Mouse (Mus musculus): ENCODE data around the gene Fam205c. TPM values are rescaled to one million over a fixed set of nuclear protein-coding genes. Genes with fewer than 3 reads are reported as not detected.

Gene Fam205c
- under 1 TPM; 0.49 to 0.86 TPM for total RNA-seq (2021)
- long read RNA-seq, experiment 1 = 0 reads
- long read RNA-seq, experiment 2, partial matches to known transcripts = 0 of 2 reads
- long read RNA-seq, experiment 2, other reads (novel, unspliced or antisense) = 2 of 2 reads

DNA sequence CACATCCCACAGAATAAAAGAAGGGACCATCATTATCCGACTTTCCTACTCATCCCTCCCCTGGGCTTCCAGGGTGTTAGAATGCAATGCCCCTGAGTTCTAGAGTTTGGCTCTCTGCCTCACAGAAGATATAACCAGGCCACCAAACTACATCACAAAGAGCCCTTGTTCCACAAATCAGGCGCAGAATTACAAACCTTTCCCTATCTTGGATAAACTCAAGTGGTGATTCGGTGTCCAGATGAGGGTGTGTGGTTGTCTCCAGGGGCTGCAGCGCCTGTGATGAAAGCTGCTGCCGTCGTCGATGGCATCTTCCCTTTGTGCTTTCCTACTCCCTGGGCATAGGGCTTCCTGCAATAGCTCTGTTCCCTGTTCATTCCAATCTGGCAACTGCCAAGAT is at the start of gene Fam205c:
Gene Fam205c (minus strand): TSS at position 101 of the 400 bp plus-strand sequence.
- DNase-seq = no peak
- intact Hi-C loops (cut with DNase I; ENCODE audit: low total_unique reads) = no loop called here

GRCm38 (mm10) chr4:42922461-42922860 is 48.4 kb upstream of the Fam205c start:
- no peak for DNase-seq
- intact Hi-C loops (cut with DNase I; ENCODE audit: low total_unique reads) = loop anchor here (5.0 kb wide), 1 partner anchor 35 kb away; no protein-coding TSS in a partner anchor

DNA sequence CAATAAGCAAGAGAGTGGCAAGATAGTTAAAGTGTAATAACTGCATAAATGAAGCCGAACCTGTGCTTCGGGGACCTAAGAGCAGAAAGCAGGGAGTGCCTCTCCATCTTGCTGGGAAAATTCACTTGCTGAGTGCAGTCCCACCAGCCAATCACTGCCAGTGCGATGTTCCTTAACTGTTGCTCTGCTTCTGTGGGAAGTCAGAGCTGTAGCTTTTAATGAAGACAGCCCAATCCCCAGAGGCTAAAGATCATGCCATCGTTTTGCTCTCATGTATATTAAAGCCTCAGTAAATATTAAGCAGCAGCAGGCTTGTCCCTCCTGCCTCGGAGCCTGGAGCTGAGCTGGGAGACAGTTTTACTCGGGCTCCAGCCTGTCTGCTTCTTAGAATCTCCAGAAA is 48.0 kb upstream of the Fam205c start:
- intact Hi-C loops (cut with DNase I; ENCODE audit: low total_unique reads) = loop anchor here (5.0 kb wide), 1 partner anchor 35 kb away; no protein-coding TSS in a partner anchor

DNA sequence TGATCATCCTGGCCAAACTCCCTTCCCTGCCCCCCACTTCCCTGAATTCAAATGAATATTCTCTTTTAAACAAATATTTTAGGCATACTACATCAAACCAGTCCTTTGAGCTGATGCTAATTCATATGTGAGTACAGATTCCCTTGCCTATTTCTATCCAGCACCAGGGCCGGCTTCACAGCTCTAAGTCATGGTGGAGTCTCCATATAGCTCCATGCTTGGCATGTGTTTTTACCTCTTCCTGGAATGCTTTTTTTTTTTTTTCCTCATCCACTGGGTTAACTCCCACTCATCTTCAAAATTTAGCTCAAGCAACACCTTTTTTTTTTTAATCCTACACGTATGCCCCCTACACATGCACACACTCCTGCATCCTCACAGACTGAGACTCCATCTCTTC is 47.5 kb upstream of the Fam205c start:
- DNase-seq = no peak
- intact Hi-C loops (cut with DNase I; ENCODE audit: low total_unique reads) = loop anchor here (5.0 kb wide), 1 partner anchor 34 kb away; no protein-coding TSS in a partner anchor

More for the DNA sequence above, 48.0 kb upstream of the Fam205c start:
- DNase-seq = no peak

- intact Hi-C loops (cut with DNase I; ENCODE audit: low total_unique reads) = loop anchor here (5.0 kb wide), 1 partner anchor 33 kb away; no protein-coding TSS in a partner anchor
Measured at GRCm38 (mm10) chr4:42920726-42921125, 46.7 kb upstream of the Fam205c start.

DNA sequence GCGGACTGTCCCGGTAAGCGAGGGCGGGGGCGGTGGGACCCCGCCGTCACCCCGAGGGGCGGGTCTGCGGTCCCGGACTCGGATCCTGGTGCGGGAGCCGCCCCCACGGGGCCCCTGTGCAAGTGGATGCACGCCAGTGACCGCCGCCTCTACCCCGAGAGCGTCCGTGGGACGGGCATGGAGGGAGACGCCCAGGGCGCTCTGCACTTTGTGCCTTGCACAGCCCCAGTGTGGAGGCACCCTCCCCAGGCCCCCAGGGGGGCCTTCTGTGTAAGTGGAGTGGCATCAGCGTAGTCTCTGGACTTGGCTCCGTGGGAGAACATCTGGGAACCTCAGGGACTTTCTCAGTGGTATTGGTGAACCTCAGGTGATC is 43.4 kb upstream of the Fam205c start:
- intact Hi-C loops (cut with DNase I; ENCODE audit: low total_unique reads) = no loop called here
- no peak for DNase-seq

More at GRCm38 (mm10) chr4:42920726-42921125, 46.7 kb upstream of the Fam205c start:
- no peak for DNase-seq

GRCm38 (mm10) chr4:42916617-42917401 is 42.8 kb upstream of the Fam205c start, which contains the start of gene Phf24:
Gene Phf24 (plus strand): TSS chr4:42916660.
- DNase-seq = peak; percentile 22
- intact Hi-C loops (cut with DNase I; ENCODE audit: low total_unique reads) = no loop called here

- intact Hi-C loops (cut with DNase I; ENCODE audit: low total_unique reads) = no loop called here
- no peak for DNase-seq
Measured at GRCm38 (mm10) chr4:42915966-42916365, 41.9 kb upstream of the Fam205c start.

GRCm38 (mm10) chr4:42915311-42915710 is 41.3 kb upstream of the Fam205c start:
- intact Hi-C loops (cut with DNase I; ENCODE audit: low total_unique reads) = no loop called here
- DNase-seq = no peak

- intact Hi-C loops (cut with DNase I; ENCODE audit: low total_unique reads) = no loop called here
- DNase-seq = no peak
Measured at GRCm38 (mm10) chr4:42913391-42913790, 39.4 kb upstream of the Fam205c start.

DNA sequence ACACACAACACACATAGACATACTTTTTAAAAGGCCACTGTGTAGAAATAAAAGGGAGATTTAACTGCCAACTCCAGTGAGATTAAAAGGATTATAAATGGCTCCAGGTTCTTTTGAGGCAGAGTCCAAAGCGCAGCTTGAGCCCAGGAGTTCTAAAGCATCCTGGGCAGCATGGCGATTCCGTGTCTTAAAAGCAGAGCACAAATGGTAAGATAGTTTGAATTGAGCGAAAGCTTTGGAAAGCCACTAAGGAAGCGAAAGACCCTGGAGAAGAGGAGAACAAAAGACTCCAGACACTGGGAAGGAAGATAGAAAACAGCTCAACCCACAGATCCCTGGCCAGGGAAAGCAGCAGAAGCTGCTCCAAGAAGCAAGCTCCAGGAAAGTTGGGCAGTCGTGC is 30.9 kb upstream of the Fam205c start:
- no peak for DNase-seq
- intact Hi-C loops (cut with DNase I; ENCODE audit: low total_unique reads) = no loop called here

- intact Hi-C loops (cut with DNase I; ENCODE audit: low total_unique reads) = no loop called here
Measured at GRCm38 (mm10) chr4:42904523-42904922, 30.5 kb upstream of the Fam205c start.

DNA sequence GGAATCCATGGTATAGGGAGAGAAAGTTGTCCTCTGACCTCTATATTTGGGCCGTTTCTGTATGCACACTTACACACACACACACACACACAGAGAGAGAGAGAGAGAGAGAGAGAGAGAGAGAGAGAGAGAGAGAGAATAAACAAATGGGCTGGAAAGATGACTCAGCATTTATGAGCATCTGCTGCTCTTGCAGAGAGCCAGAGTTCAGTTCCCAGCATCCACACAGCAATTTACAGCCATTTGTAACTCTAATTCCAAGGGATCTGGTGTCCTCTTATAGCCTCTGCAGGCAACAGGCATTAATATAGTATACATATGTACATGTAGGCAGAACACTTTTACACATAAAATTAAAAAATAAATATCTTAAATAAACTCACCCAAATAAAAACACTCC is 29.9 kb upstream of the Fam205c start:
- intact Hi-C loops (cut with DNase I; ENCODE audit: low total_unique reads) = no loop called here
- DNase-seq = no peak

More at GRCm38 (mm10) chr4:42904523-42904922, 30.5 kb upstream of the Fam205c start:
- DNase-seq = no peak

GRCm38 (mm10) chr4:42902730-42903129 is 28.7 kb upstream of the Fam205c start:
- intact Hi-C loops (cut with DNase I; ENCODE audit: low total_unique reads) = no loop called here
- no peak for DNase-seq

- peak; percentile 8 for DNase-seq
- intact Hi-C loops (cut with DNase I; ENCODE audit: low total_unique reads) = no loop called here
Measured at GRCm38 (mm10) chr4:42902174-42902573, 28.1 kb upstream of the Fam205c start.

DNA sequence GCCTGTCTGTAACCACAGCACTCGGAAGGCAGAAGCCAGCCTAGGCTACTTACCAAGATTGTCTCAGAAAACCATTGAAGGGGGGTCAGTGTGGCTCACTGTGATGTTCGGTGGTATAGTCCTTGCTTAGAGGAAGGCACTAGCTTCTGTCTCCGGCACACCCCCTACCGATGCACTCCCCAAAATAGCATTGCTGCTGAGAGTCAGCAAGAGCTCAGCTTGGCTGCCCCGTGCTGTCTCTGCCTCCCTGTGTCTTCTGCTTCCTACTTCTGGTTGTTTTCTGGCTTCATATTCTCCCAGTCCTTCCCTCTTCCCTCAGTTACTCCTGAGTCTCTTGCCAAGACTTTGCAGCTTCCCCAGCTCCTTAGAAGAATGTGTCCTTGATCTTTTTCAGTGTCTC is 26.8 kb upstream of the Fam205c start:
- intact Hi-C loops (cut with DNase I; ENCODE audit: low total_unique reads) = no loop called here

GRCm38 (mm10) chr4:42898914-42899313 is 24.9 kb upstream of the Fam205c start:
- DNase-seq = no peak
- intact Hi-C loops (cut with DNase I; ENCODE audit: low total_unique reads) = no loop called here

More for the DNA sequence above, 26.8 kb upstream of the Fam205c start:
- DNase-seq = no peak

DNA sequence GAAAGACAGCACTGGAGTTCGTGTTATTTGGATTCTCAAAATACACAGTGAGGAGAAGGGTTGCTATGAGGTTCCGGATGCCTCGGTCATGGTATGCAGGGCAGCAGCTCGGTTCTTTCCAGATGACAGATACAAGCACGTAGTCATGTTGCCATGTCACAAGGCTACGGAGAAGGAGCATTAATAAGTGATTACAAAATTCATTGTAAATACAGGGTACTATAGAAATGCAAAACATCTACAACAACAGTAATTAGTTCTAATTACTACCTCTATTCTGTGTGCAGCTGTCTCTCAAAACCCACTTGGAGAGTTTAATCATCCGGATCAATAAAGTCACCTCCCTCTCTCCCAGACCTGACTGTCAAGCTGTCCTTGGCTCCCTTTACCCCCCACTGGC is 21.1 kb upstream of the Fam205c start:
- DNase-seq = no peak
- intact Hi-C loops (cut with DNase I; ENCODE audit: low total_unique reads) = no loop called here

DNA sequence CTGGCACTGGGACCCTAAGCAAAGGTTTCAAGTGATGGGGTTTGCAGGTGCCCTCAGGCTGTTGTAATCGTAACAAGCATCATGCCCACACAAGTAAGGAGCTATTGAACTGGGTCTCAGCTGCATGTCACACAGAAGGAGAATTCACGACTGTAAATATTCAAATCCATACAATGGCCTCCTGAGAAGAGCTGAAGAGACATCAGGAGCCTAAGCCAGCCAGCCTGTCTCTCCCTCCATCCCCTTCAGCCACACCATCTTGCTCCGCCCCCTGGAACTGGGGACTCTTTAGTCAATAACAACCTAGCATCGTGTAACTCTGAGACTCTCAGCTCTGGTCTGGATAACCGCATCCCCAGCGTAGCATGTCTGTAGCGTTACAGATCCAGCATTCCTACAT is 17.1 kb upstream of the Fam205c start:
- DNase-seq = no peak
- intact Hi-C loops (cut with DNase I; ENCODE audit: low total_unique reads) = no loop called here

DNA sequence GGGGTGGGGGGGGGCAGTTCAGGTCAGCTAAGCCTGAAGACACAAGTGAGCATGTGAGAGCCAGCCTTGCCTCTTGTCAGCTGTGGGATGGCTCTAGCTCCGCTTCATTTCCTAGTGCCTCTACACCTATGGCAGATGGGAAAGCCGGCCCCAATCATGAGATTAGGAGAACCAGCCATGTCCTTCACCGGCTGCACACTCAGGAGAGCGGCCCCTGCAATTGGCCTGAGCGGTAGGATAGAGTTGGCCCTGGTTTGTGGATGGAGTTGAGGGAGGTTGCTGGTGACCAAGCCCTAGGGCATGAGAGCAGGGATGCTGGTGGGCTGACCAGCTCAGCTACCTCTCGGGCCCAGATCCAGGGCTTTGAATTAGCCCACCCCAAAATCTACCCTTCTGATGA is 14.8 kb upstream of the Fam205c start:
- no peak for DNase-seq
- intact Hi-C loops (cut with DNase I; ENCODE audit: low total_unique reads) = loop anchor here (5.0 kb wide), 1 partner anchor 33 kb away; no protein-coding TSS in a partner anchor

DNA sequence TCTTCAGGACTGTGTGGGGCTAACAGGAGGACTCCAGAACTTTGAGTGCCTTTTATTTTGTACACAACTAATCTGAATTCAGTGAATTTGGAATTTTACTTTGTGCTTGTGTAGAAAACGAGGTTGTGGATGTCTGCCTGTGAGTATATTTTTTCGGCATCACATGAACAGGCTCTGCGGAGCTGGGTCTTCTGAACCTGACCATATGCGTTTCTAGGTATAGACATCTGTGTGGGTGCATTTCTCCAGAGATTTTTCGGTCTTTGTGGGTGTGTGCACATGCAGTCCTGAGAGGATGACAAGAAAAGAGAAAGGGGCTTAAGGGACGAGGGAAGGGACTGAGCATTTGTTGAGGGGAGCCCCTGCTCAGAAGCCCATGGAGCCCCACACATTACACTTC is 12.9 kb upstream of the Fam205c start:
- intact Hi-C loops (cut with DNase I; ENCODE audit: low total_unique reads) = loop anchor here (5.0 kb wide), 1 partner anchor 35 kb away; no protein-coding TSS in a partner anchor
- DNase-seq = no peak

Data from gastrocnemius, postnatal 14 days (tissue).